Mouse (Mus musculus): Measurements from ENCODE around the gene Fam229b. TPM values are rescaled to one million over a fixed set of nuclear protein-coding genes. Genes with fewer than 3 reads are reported as not detected.

Gene Fam229b
- polyA plus RNA-seq, 1 experiment from 2014 or later, result 40.0 TPM

DNA sequence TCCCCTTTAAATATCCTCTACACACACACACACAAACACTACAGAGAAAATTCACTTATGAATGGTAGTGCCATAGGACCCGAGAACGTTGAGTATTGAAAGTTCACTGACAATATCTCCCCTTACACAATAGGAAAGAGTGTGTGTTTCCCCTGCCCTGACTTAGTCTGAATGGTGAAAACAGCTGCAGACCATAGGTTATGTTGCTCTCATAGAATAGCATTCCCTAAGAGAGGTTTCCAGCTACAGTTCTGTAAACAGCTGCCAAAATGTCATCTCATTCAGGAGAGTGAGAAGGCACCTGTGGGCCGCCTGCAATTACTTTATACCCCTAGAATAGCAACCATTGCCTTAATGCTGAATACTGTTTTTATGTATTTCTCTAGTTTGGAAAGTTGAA is 27.3 kb downstream of the Fam229b start:
- ATAC-seq (ENCODE audit: low read depth), result no peak
- no peak overlapping the region for H3K4me2 ChIP-seq (ENCODE audit: low read depth, low read length)
- no peaks in the 10 kb centered on the region for H3K9me3 ChIP-seq (ENCODE audit: control insufficient read depth, low read length)
- H3K27me3 ChIP-seq (ENCODE audit: control insufficient read depth, insufficient read depth, low read length), result no peaks in the 10 kb centered on the region
- H3K36me3 ChIP-seq (ENCODE audit: control insufficient read depth, insufficient read depth, low read length), result no peaks in the 10 kb centered on the region
- no peak overlapping the region for H3K9ac ChIP-seq (replicated peaks; ENCODE audit: low read depth, low read length)
- 68% methylated on average over 3 of the region's 3 CpGs for WGBS
- H3K27ac ChIP-seq (ENCODE audit: low read depth, low read length), result no peak overlapping the region
- H3K4me3 ChIP-seq (ENCODE audit: low read depth, low read length), result no peak overlapping the region
- H3K4me1 ChIP-seq (ENCODE audit: control insufficient read depth, insufficient read depth, low read length), result 0 out of 2 replicates have a peak, but pooled peaks cover 2% of the 10 kb centered on the region

DNA sequence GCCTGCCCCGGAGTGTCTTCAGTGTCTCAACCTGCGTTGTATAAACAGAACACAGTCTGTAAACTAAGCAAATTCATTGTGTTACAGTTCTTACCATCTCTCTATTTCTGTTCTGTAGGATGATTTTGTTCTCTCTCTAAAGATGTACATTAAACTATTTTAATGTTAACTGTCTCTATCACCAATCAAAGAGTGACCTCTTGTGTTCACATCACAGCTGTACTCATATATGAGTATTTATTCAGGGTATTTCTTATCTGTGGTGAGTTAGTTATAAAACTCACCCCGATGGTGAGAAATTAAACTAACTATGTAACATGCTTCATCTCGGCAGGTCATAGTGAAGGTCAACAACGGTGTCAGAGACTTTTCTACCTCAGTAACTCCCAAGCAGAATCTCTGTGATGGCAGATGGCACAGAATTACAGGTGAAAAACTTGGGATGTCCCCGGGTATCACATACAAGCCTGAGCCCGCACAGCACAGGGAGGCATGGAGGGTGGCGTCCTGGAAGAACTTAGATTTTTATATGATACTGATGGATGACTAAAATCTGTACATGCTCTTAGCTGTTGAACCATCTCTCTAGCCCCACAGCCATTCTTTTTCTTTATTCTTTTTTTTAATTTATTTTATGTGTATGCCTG is 28.8 kb downstream of the Fam229b start:
- Histone ChIP-seq H3K4me3 (ENCODE audit: low read depth, low read length) (no peak overlapping the region), H3K9me3 (ENCODE audit: control insufficient read depth, low read length) (no peaks in the 10 kb centered on the region), H3K27me3 (ENCODE audit: control insufficient read depth, insufficient read depth, low read length) (no peaks in the 10 kb centered on the region), H3K36me3 (ENCODE audit: control insufficient read depth, insufficient read depth, low read length) (no peaks in the 10 kb centered on the region), H3K27ac (ENCODE audit: low read depth, low read length) (no peak overlapping the region), H3K4me2 (ENCODE audit: low read depth, low read length) (no peak overlapping the region), H3K9ac (replicated peaks; ENCODE audit: low read depth, low read length) (no peak overlapping the region), H3K4me1 (ENCODE audit: control insufficient read depth, insufficient read depth, low read length) (0 out of 2 replicates have a peak, but pooled peaks cover 2% of the 10 kb centered on the region)
- no peak for ATAC-seq (ENCODE audit: low read depth)
- WGBS, result 96% methylated on average over 8 of the region's 8 CpGs

DNA sequence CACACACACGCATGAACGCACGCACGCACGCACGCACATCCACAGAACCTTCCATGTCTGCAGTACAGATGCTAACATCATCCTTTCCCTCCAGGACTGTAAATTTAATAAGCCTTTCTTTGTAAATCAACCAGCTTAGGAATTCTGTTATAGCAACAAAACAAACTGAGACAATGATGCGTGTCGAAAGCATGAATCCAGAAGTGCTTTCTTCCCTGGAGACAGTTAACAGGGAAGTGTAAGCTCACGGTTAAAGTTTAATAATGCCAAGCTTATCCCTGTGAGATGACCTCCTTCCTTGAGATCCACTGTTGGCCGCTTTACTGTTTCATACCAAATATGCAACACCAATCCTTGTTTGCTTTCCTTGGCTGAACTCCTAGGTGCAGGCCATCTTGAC is 35.0 kb downstream of the Fam229b start:
- Histone ChIP-seq H3K36me3 (ENCODE audit: control insufficient read depth, insufficient read depth, low read length) (no peaks in the 10 kb centered on the region), H3K9ac (replicated peaks; ENCODE audit: low read depth, low read length) (no peak overlapping the region), H3K27ac (ENCODE audit: low read depth, low read length) (no peak overlapping the region), H3K27me3 (ENCODE audit: control insufficient read depth, insufficient read depth, low read length) (no peaks in the 10 kb centered on the region), H3K4me2 (ENCODE audit: low read depth, low read length) (no peak overlapping the region), H3K9me3 (ENCODE audit: control insufficient read depth, low read length) (no peaks in the 10 kb centered on the region), H3K4me3 (ENCODE audit: low read depth, low read length) (no peak overlapping the region), H3K4me1 (ENCODE audit: control insufficient read depth, insufficient read depth, low read length) (no peaks in the 10 kb centered on the region)
- WGBS, result 92% methylated on average over 10 of the region's 10 CpGs
- ATAC-seq (ENCODE audit: low read depth), result no peak

GRCm38 (mm10) chr10:39096981-39097380 is 36.7 kb downstream of the Fam229b start:
- H3K4me2 ChIP-seq (ENCODE audit: low read depth, low read length), result no peak overlapping the region
- no peak overlapping the region for H3K4me3 ChIP-seq (ENCODE audit: low read depth, low read length)
- H3K27ac ChIP-seq (ENCODE audit: low read depth, low read length), result no peak overlapping the region
- H3K9ac ChIP-seq (replicated peaks; ENCODE audit: low read depth, low read length), result no peak overlapping the region
- no peak for ATAC-seq (ENCODE audit: low read depth)
- H3K4me1 ChIP-seq (ENCODE audit: control insufficient read depth, insufficient read depth, low read length), result no peaks in the 10 kb centered on the region
- WGBS, result 85% methylated on average over 9 of the region's 9 CpGs
- H3K27me3 ChIP-seq (ENCODE audit: control insufficient read depth, insufficient read depth, low read length), result no peaks in the 10 kb centered on the region
- H3K36me3 ChIP-seq (ENCODE audit: control insufficient read depth, insufficient read depth, low read length), result no peaks in the 10 kb centered on the region
- H3K9me3 ChIP-seq (ENCODE audit: control insufficient read depth, low read length), result no peaks in the 10 kb centered on the region

GRCm38 (mm10) chr10:39072048-39072447 is 61.7 kb downstream of the Fam229b start:
- Histone ChIP-seq H3K9me3 (ENCODE audit: control insufficient read depth, low read length) (no peaks in the 10 kb centered on the region), H3K36me3 (ENCODE audit: control insufficient read depth, insufficient read depth, low read length) (no peaks in the 10 kb centered on the region), H3K4me3 (ENCODE audit: low read depth, low read length) (no peak overlapping the region), H3K4me1 (ENCODE audit: control insufficient read depth, insufficient read depth, low read length) (no peaks in the 10 kb centered on the region), H3K27me3 (ENCODE audit: control insufficient read depth, insufficient read depth, low read length) (no peaks in the 10 kb centered on the region), H3K9ac (replicated peaks; ENCODE audit: low read depth, low read length) (no peak overlapping the region), H3K4me2 (ENCODE audit: low read depth, low read length) (no peak overlapping the region), H3K27ac (ENCODE audit: low read depth, low read length) (no peak overlapping the region)
- ATAC-seq (ENCODE audit: low read depth), result no peak
- WGBS, result 84% methylated on average over 4 of the region's 4 CpGs

Other genes starting within 250 kb of the Fam229b start
- 9.7 and 36.0 TPM in 2 replicates for gene Lama4, start 168.4 kb downstream of the Fam229b start, polyA plus RNA-seq (2014; fragmentation: Nextera tagmentation; extraction: Ambion mirVana)
- 7.7 and 8.5 TPM in 2 replicates for gene Tube1, start 62 bp upstream of the Fam229b start, polyA plus RNA-seq (2014; fragmentation: Nextera tagmentation; extraction: Ambion mirVana)
- 0.37 and 0.43 TPM in 2 replicates for gene Ccn6, start 29.9 kb upstream of the Fam229b start, polyA plus RNA-seq (2014; fragmentation: Nextera tagmentation; extraction: Ambion mirVana)
- gene Fyn, start 234.9 kb upstream of the Fam229b start, polyA plus RNA-seq (2014; fragmentation: Nextera tagmentation; extraction: Ambion mirVana), result 106 and 113 TPM in 2 replicates